Mouse (Mus musculus): ENCODE measurements around the gene Adgre5. TPM values are rescaled to one million over a fixed set of nuclear protein-coding genes. Genes with fewer than 3 reads are reported as not detected.

Gene Adgre5
- total RNA-seq, 2 experiments from 2014 or later, result 9.4 to 11.5 TPM

DNA sequence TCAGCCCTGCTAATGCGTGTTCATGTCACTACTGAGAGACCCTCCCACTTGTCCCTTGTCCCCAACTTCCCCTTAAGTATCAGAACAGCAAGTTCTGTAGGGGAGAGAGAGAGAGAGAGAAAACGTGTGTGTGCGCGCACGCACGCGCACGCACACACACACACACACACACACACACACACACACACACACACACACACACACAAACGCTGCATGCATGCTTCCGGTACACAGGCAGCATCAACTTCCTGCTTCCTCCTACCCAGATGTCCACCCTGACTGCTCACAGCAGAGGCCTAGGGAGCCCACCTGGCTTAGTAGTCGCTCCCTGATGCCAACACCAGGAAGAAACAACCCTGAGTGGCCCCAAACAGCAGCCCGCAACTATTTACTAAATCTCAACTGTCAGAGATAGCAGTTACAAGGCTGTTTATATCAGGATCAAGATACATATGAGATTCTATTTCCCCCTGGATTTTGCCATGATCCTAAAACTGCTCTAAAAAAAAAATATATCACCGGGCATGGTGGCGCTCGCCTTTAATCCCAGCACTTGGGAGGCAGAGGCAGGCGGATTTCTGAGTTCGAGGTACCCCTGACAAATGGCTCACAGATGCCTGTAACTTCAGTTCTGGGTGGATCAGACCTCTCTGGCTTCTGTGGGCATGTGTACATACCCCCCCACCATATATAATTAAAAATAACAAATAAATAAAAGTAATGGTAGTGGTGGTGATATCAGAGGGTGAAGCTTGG, 45.6 kb downstream of the Adgre5 start:
- intact Hi-C loops (cut with DNase I), result no loop called here
- DNase-seq, result no peak

DNA sequence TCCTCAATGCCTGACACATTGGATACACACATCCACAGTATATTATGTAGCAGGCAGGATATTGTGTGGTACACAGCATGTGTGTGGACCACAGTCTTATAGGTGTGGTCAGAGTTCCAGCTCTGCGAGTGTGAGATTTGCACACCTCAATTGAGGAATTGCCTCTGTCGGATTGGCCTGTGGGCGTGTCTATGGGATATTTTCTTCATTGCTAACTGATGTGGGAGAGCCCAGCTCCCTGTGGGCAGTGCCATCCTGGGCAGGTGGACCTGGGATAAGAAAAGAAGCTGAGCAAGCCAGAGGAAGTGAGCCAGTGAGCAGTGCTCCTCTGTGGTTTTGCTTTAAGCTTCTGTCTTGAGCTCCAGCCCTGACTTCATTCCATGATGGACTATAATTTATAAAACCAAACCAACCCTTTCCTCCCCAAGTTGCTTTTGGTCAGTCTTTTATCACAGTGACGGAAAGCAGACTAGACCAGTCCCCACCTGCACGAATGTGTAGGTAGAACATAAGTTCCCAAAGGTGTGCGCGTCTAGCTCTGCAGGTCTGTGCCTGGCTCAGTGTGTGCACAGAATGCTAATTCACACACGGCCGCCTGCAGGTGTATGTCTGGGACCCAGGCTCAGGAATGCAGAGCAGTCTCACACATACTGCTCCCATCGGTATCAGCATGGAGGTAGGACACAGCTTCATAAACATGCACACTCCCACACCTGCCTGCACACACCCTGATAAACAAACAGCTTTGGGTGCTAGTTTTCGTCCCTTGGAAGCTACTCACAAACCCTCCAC, 46.6 kb downstream of the Adgre5 start:
- DNase-seq, result no peak
- intact Hi-C loops (cut with DNase I), result no loop called here

DNA sequence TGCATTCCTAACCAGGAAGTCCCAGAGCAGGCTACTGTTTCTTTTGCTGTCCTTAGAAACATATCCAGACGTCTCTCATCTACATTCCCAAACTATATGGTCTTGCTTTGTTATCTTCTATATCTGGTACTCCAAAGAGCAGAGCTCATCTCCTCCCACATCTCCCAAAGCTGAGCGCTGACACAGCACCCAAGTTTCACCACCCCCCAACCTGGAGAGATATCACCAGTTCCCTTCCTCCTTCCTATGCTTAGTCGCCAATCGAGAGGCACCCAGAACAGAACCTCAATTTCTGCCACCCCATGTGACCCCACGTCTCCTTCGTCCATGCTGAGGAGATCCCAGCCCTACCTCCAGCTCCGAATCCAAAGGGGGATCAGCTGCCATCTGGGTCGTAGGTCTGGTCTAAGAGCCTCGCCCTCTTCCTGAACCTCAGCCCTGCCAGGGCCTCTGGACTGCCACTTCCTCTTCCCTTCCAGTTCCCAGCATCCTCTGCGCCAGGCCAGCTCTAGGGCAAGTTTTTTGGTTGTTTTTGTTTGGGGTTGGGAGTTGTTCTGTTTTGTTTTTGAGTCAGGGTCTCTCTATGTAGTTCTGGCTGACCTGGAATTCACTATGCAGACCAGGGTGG, 47.4 kb downstream of the Adgre5 start:
- intact Hi-C loops (cut with DNase I), result no loop called here
- DNase-seq, result no peak

DNA sequence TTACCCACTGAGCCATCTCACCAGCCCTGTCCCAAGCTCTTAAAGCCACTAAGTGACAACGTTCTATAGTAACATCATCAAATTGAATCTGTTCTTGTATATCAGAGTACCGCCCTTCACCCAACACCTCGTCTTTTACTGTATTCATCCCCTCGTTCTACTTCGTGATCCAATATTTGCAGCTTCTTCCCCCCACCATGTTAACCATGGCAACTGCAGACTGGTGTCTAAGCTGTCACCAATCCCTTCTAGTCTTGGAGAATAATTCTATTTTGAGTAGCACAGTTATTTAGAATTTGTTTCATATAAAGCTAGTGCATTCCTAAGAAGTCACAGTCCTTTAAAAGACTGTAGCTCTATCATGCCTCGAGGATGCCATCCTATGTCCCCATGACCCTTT, 51.9 kb downstream of the Adgre5 start:
- no peak for DNase-seq
- intact Hi-C loops (cut with DNase I), result no loop called here

DNA sequence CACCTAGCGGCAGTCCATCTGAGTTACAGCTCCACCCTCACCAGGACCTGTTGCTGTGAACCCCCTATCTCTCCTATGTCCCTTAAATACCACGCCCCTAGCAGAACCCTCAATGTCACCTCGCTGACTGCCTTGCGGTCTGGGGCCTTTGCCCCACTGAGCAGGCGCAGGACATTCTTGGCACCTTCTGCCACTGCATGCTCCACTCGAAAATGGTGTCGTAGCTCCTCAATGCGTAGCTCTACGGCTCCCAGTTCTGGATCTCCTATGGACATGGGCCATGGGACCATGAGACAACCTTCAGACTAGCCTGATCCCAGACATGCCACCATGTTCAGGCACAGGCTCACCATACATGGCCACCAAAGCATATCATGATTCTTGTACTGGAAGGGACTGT, 56.6 kb downstream of the Adgre5 start:
- intact Hi-C loops (cut with DNase I), result no loop called here
- no peak for DNase-seq

DNA sequence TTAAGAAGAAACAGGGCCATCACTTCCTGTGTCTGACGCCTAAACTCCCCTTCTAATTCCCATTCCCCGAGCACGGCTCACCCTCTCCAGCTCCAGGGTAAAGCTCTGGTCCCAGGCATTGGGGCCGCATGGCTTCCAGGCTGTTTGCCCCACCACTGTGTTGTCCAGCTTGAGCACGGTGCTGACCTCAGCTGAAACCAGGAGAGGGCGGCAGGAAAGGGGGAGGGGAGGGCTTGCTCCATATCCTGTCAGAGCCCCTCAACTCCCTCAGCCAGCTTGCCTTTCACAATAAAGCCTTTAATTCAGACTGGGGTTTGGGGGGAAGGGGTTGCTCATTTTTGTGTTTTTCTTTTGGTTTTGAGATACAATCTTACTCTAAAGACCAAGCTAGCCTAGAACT, 60.0 kb downstream of the Adgre5 start:
- intact Hi-C loops (cut with DNase I), result no loop called here

DNA sequence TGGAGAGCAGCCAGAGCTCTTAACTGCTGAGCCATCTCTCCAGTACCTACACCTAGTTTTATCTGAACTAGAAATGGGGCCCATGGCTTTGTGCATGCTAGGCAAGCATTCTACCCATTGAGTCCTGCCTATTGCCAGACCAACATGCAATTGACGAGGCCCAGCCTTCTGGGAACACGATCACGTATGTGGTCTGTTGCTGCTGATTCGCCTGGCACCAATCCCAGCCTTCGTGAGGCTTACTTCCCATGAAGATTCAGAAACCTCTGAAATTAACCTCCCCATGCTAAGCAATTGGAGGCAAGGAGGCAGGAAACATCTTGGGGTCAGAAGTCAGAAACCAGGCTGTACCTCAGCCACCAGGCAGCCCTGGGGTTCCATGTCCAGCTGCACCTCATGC, 60.5 kb downstream of the Adgre5 start:
- DNase-seq, result no peak
- intact Hi-C loops (cut with DNase I), result no loop called here

More for the DNA sequence above, 60.0 kb downstream of the Adgre5 start:
- no peak for DNase-seq

DNA sequence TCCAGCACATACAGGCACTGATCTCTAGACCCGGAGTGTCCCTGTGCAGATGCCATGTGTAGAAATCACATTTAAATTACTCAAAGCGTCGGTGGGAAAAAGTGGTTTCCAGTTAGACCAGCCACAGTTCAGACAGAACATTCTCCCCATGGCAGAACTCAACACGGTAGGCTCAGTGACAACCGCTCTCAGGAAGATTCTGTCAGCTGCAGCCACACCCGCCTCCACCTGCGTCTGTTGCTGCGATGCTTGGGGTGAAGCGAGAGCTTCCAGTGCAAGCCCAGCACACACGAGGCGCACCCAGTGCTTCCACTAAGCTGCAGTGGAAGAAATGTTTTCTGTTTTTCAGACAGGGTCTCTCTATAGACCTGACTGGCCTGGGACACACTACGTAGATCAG, 61.3 kb downstream of the Adgre5 start:
- no peak for DNase-seq
- intact Hi-C loops (cut with DNase I), result no loop called here

DNA sequence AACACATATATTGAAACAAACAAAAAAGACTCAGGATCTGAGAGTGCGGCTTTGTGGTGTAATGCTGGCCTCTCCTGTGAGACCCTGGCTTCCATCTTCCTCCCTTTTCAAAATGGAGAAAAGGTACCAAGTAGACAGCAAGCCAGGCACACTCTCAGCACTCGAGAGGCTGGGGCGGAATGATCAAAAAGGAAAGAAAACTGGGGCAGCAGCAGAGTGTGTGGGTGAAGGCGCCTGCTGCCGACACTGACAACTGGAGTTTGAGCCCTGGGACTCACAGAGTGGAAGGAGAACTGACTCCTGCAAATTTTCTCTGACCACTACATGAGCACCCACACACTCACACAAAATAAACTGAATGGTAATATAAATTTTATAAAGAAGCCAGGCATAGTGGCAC, 66.6 kb downstream of the Adgre5 start:
- intact Hi-C loops (cut with DNase I), result no loop called here
- no peak for DNase-seq

Small RNA genes lying within 50 kb of the gene (microRNA-seq; reads per million reads assigned to microRNA genes)
- gene Mir1668, result not detected

Other genes starting within 250 kb of the Adgre5 start
- gene Olfr370, start 205.5 kb downstream of the Adgre5 start, total RNA-seq (2021), result not detected
- 100 to 1,000 TPM; 120 to 136 TPM for gene Ndufb7, start 174.7 kb downstream of the Adgre5 start, total RNA-seq (2021)
- 100 to 1,000 TPM; 610 to 661 TPM for gene Tecr, start 133.4 kb downstream of the Adgre5 start, total RNA-seq (2021)
- gene Dnajb1, start 133.1 kb downstream of the Adgre5 start, total RNA-seq (2021), result 10 to 100 TPM; 35.3 to 35.9 TPM
- 10 to 100 TPM; 74.7 to 77.4 TPM for gene Gipc1, start 88.6 kb downstream of the Adgre5 start, total RNA-seq (2021)
- gene Ptger1, start 74.6 kb downstream of the Adgre5 start, total RNA-seq (2021), result 1 to 10 TPM in 1 of 2 experiments, under 1 TPM in 1; 0.95 to 1.1 TPM
- gene Pkn1, start 42.1 kb downstream of the Adgre5 start, total RNA-seq (2021), result 100 to 1,000 TPM in 1 of 2 experiments, 10 to 100 TPM in 1; 98.7 to 107 TPM
- gene Ddx39, start 26.1 kb downstream of the Adgre5 start, total RNA-seq (2021), result 10 to 100 TPM; 39.1 to 39.7 TPM
- 100 to 1,000 TPM; 398 to 418 TPM for gene Adgrl1, start 158.8 kb upstream of the Adgre5 start, total RNA-seq (2021)
- under 1 TPM; 0.20 to 0.26 TPM for gene Gm10644, start 213.9 kb upstream of the Adgre5 start, total RNA-seq (2021)
- gene Asf1b, start 214.2 kb upstream of the Adgre5 start, total RNA-seq (2021), result 1 to 10 TPM; 2.5 to 2.7 TPM
- gene Prkaca, start 231.7 kb upstream of the Adgre5 start, total RNA-seq (2021), result 100 to 1,000 TPM; 199 to 209 TPM

Measured in left cerebral cortex, postnatal 4 days (tissue).